Mouse (Mus musculus): ENCODE results near the gene Synj2. TPM values are rescaled to one million over a fixed set of nuclear protein-coding genes. Genes with fewer than 3 reads are reported as not detected.

Gene Synj2
- polyA plus RNA-seq, 1 experiment: 7.6 TPM

DNA sequence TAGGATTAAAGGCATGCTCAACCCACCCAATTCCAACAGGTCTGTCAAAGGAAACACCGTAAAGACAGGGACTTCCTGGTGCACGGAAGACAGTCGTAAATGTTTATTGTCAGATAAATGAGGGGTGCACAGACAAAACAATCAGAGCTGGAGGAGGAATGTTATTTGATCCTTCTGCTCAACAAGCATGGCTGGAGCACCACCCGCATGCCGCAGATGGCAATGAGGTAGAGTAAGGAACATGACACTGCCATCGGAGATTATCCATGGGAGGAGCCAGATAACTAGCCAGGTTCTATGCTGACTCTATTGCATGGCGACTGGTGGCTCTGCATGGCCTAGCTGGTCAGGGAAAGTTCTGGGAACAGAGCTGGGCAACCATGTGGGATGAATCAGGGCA lies 132.3 kb downstream of the Synj2 start:
- no peaks in the 10 kb centered on the region for H3K27me3 ChIP-seq (ENCODE audit: control insufficient read depth, insufficient read depth, low read length, poor library complexity, severe bottlenecking)
- no peak for TF ChIP-seq POLR2A (IDR thresholded peaks at IDR 0.05; ENCODE audit: insufficient read depth, low read length)
- no peak for TF ChIP-seq EP300 (IDR thresholded peaks at IDR 0.05; ENCODE audit: insufficient read depth, low read depth, low read length)
- no peak for TF ChIP-seq CTCF (IDR thresholded peaks at IDR 0.05; ENCODE audit: low read depth, low read length)
- no peak overlapping the region for H3K4me3 ChIP-seq (ENCODE audit: low read depth, low read length)
- no peaks in the 10 kb centered on the region for H3K4me1 ChIP-seq (ENCODE audit: control insufficient read depth, insufficient read depth, low read length)
- H3K9me3 ChIP-seq (replicated peaks; ENCODE audit: control insufficient read depth, insufficient read depth, low read length, poor library complexity, severe bottlenecking): no peaks in the 10 kb centered on the region
- no peak overlapping the region for H3K27ac ChIP-seq (ENCODE audit: insufficient read depth, low read length)
- H3K36me3 ChIP-seq (ENCODE audit: control insufficient read depth, insufficient read depth, low read length, poor library complexity, severe bottlenecking): peaks cover 6% of the 10 kb centered on the region; the same call in 1 of the 2 replicates
- H3K9ac ChIP-seq (ENCODE audit: low read depth, poor library complexity, severe bottlenecking): no peak overlapping the region

DNA sequence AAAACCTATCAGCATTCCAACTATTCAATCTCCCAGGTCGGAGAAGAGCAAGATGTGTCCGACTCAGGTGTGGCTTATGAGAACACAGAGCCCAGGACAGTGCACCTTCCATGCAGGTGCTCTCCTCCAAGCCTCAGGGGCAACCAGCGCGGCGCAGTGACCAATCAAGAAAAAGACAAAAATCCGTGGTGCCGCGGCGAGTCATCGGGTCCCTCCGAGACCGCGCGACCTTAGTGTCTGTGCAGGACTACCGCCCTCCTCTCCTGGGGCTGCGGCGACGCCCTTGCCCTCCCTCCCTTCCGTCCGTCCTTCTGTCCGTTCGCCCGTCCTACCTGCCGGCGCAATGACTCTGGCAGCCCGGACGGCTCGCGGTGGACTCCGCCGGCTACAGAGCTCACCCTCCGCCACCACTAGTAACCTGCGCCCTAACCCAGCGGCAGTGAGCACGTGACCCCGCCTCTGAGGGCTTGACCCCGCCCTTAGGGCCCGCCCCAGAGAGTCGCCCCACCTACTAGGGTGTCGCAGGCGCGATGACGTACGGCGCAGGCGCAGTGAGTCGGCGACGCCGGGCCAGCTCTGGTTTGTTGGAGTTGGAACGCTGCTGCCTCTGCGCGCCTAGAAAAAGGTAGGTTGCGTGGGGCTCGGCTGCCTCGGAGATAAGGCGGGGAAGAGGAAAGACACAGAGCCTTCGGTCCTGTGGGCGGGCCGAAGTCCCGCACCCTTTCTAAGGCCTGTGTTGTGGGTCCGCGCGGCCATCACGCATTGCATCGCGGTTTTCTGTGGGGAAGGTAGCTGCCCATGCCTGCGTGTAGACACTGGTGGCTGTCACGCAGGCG lies 138.4 kb downstream of the Synj2 start, which contains the start of the genes Serac1 and Gtf2h5:
TSS of gene Serac1 (minus strand) at position 455 of the 836 bp plus-strand sequence.
TSS of gene Gtf2h5 (plus strand) at position 500 of the 836 bp plus-strand sequence.
- H3K36me3 ChIP-seq (ENCODE audit: control insufficient read depth, insufficient read depth, low read length, poor library complexity, severe bottlenecking): peaks cover 18% of the 10 kb centered on the region
- H3K27me3 ChIP-seq (ENCODE audit: control insufficient read depth, insufficient read depth, low read length, poor library complexity, severe bottlenecking): no peaks in the 10 kb centered on the region
- no peaks in the 10 kb centered on the region for H3K9me3 ChIP-seq (replicated peaks; ENCODE audit: control insufficient read depth, insufficient read depth, low read length, poor library complexity, severe bottlenecking)
- peak within 1 kb of the TSS; percentile 72 for H3K9ac ChIP-seq (ENCODE audit: low read depth, poor library complexity, severe bottlenecking)
- H3K4me3 ChIP-seq (ENCODE audit: low read depth, low read length): peak within 1 kb of the TSS; percentile 96
- no peaks in the 10 kb centered on the region for H3K4me1 ChIP-seq (ENCODE audit: control insufficient read depth, insufficient read depth, low read length)
- H3K27ac ChIP-seq (ENCODE audit: insufficient read depth, low read length): no peak within 1 kb of the TSS
- no peak for TF ChIP-seq CTCF (IDR thresholded peaks at IDR 0.05; ENCODE audit: low read depth, low read length)
- TF ChIP-seq POLR2A (IDR thresholded peaks at IDR 0.05; ENCODE audit: insufficient read depth, low read length): peak; percentile 60
- peak; percentile 39; the same call in 1 of the 2 replicates for TF ChIP-seq EP300 (IDR thresholded peaks at IDR 0.05; ENCODE audit: insufficient read depth, low read depth, low read length)

DNA sequence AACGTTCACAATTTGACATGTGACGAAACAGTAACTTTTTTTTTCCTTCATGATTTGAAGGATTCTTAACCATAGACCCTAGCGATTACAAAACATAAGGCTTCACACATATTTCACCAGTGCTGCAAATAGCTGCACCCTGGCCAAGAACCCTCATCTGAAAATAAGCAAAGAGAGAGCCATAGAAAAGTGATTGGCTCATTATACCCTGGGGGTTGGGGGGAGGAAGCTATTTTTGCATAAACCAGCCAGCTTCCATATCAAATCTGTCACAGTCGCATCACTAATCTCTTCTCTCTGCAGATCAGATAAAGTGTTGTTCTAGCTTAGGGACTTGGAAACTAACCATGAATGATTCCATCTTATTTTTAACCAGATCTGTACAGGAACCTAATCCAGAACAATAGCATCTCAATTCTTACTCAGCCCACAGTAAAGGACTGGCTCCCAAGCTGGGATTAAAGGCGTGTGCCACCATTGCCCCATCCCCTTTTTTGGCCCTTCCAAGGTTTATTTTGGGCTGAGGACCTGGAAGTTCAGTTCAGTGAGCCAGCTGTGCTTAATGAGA lies 142.3 kb downstream of the Synj2 start:
- Histone ChIP-seq H3K9me3 (replicated peaks; ENCODE audit: control insufficient read depth, insufficient read depth, low read length, poor library complexity, severe bottlenecking) (no peaks in the 10 kb centered on the region), H3K27ac (ENCODE audit: insufficient read depth, low read length) (no peak overlapping the region), H3K9ac (ENCODE audit: low read depth, poor library complexity, severe bottlenecking) (no peak overlapping the region), H3K4me1 (ENCODE audit: control insufficient read depth, insufficient read depth, low read length) (no peaks in the 10 kb centered on the region), H3K4me3 (ENCODE audit: low read depth, low read length) (no peak overlapping the region), H3K36me3 (ENCODE audit: control insufficient read depth, insufficient read depth, low read length, poor library complexity, severe bottlenecking) (peaks cover 29% of the 10 kb centered on the region), H3K27me3 (ENCODE audit: control insufficient read depth, insufficient read depth, low read length, poor library complexity, severe bottlenecking) (no peaks in the 10 kb centered on the region)
- TF ChIP-seq EP300 (IDR thresholded peaks at IDR 0.05; ENCODE audit: insufficient read depth, low read depth, low read length): no peak
- TF ChIP-seq CTCF (IDR thresholded peaks at IDR 0.05; ENCODE audit: low read depth, low read length): no peak
- TF ChIP-seq POLR2A (IDR thresholded peaks at IDR 0.05; ENCODE audit: insufficient read depth, low read length): no peak

DNA sequence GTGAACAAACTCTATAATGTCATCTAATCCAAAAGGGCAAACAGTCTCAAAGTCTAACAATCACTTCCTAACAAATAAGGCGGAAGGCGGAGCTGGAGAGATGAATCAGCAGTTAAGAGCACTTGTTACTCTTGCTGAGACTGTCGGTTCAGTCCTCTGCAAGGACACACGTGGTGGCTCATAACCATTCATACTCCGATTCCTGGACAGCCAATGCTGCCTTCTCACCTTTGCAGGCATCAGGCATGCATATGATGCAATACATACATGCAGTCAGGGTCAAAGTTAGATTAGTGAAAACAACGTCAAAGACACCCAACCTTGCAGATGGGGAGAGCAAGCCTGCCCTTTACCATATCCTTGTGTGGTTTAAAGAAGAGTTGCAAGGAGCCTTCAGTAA lies 150.5 kb downstream of the Synj2 start:
- no peaks in the 10 kb centered on the region for H3K9me3 ChIP-seq (replicated peaks; ENCODE audit: control insufficient read depth, insufficient read depth, low read length, poor library complexity, severe bottlenecking)
- no peak overlapping the region for H3K9ac ChIP-seq (ENCODE audit: low read depth, poor library complexity, severe bottlenecking)
- H3K27me3 ChIP-seq (ENCODE audit: control insufficient read depth, insufficient read depth, low read length, poor library complexity, severe bottlenecking): no peaks in the 10 kb centered on the region
- no peaks in the 10 kb centered on the region for H3K4me1 ChIP-seq (ENCODE audit: control insufficient read depth, insufficient read depth, low read length)
- no peak overlapping the region for H3K4me3 ChIP-seq (ENCODE audit: low read depth, low read length)
- TF ChIP-seq CTCF (IDR thresholded peaks at IDR 0.05; ENCODE audit: low read depth, low read length) (no peak), POLR2A (IDR thresholded peaks at IDR 0.05; ENCODE audit: insufficient read depth, low read length) (no peak), EP300 (IDR thresholded peaks at IDR 0.05; ENCODE audit: insufficient read depth, low read depth, low read length) (no peak)
- no peak overlapping the region for H3K27ac ChIP-seq (ENCODE audit: insufficient read depth, low read length)
- peaks cover 4% of the 10 kb centered on the region for H3K36me3 ChIP-seq (ENCODE audit: control insufficient read depth, insufficient read depth, low read length, poor library complexity, severe bottlenecking)

Other genes with a start within 250 kb of the Synj2 start
- 45.1 and 46.8 TPM in 2 replicates for gene Snx9, start 100.0 kb upstream of the Synj2 start, polyA plus RNA-seq (2011; ENCODE audit: insufficient read depth, insufficient read length, low read depth, missing spikeins)
- gene Serac1, start 138.5 kb downstream of the Synj2 start, polyA plus RNA-seq (2011; ENCODE audit: insufficient read depth, insufficient read length, low read depth, missing spikeins): 22.6 and 25.8 TPM in 2 replicates
- 69.7 and 71.4 TPM in 2 replicates for gene Gtf2h5, start 138.5 kb downstream of the Synj2 start, polyA plus RNA-seq (2011; ENCODE audit: insufficient read depth, insufficient read length, low read depth, missing spikeins)
- gene Tulp4, start 165.2 kb downstream of the Synj2 start, polyA plus RNA-seq (2011; ENCODE audit: insufficient read depth, insufficient read length, low read depth, missing spikeins): 59.4 and 61.8 TPM in 2 replicates